Mouse (Mus musculus) heart, adult 2 months (tissue): ENCODE measurements around the gene Tasp1. TPM values are rescaled to one million over a fixed set of nuclear protein-coding genes. Genes with fewer than 3 reads are reported as not detected.

Source experiments
- DNase-seq, 2 experiments: peaks; one replicate each; pipeline ENCODE4 v3.0.0; 2021
- H3K27ac ChIP-seq: fragments of 200-600 bp; 2 replicates; pipeline ENCODE4 v1.8.1; 2022
- H3K27me3 ChIP-seq: fragments of 200-500 bp; 2 replicates; pipeline ENCODE4 v1.6.1; 2012; ENCODE audit warnings: mild to moderate bottlenecking, low read length, inconsistent platforms, mixed read lengths; ENCODE audit not compliant: control insufficient read depth, insufficient read depth
- H3K36me3 ChIP-seq: fragments of 200-500 bp; 2 replicates; pipeline ENCODE4 v1.6.1; 2012; ENCODE audit warnings: low read length, inconsistent platforms; ENCODE audit not compliant: control insufficient read depth, insufficient read depth
- H3K4me1 ChIP-seq: fragments of 200-500 bp; 2 replicates; pipeline ENCODE4 v1.6.1; 2011; ENCODE audit warnings: low read length; ENCODE audit not compliant: control insufficient read depth, insufficient read depth
- H3K4me3 ChIP-seq: fragments of 200-600 bp; 2 replicates; pipeline ENCODE4 v1.8.1; 2022
- H3K79me2 ChIP-seq: fragments of 200-500 bp; replicated peaks from 2 replicates; pipeline ENCODE4 v1.6.1; 2012; ENCODE audit warnings: mild to moderate bottlenecking, inconsistent platforms, low read length, moderate library complexity, mixed read lengths; ENCODE audit not compliant: control insufficient read depth, insufficient read depth
- H3K9ac ChIP-seq: fragments of 200-500 bp; 2 replicates; pipeline ENCODE4 v1.6.1; 2012; ENCODE audit warnings: low read depth, mild to moderate bottlenecking, control low read depth, inconsistent platforms, low read length, mixed read lengths
- CTCF ChIP-seq: fragments of 200-600 bp; IDR thresholded peaks from 2 replicates; pipeline ENCODE4 v1.8.1; 2022; ENCODE audit warnings: antibody characterized with exemption, mild to moderate bottlenecking, moderate library complexity
- EP300 ChIP-seq: fragments of 200-500 bp; IDR thresholded peaks from 2 replicates; pipeline ENCODE4 v1.6.1; 2011; ENCODE audit warnings: low read depth, low read length, control low read depth; ENCODE audit not compliant: insufficient read depth
- POLR2A ChIP-seq: fragments of 200-500 bp; IDR thresholded peaks from 2 replicates; pipeline ENCODE4 v1.6.1; 2011; ENCODE audit warnings: mild to moderate bottlenecking, low read depth, low read length, control low read depth; ENCODE audit not compliant: insufficient read depth
- WGBS: fragments of 180-500 bp; shearing (Covaris S2); methylation state at CpG from one replicate; pipeline ENCODE4 v1.1.7; 2018; 5-methylcytosine and 5-hydroxymethylcytosine counted together
- intact Hi-C: fragments of 180-260 bp; cut with DNase I; formaldehyde crosslinking; loops from one replicate; pipeline ENCODE4 v1.15.1; 2025
- polyA plus RNA-seq: library from polyadenylated mRNA; depleted of rRNA; stranded (reverse); fragments of >200 nt; gene quantifications from 2 replicates; pipeline ENCODE4 v1.2.3, GENCODE M21; 2012
- total RNA-seq, 2 experiments: library from RNA; stranded (reverse); gene quantifications; 2 replicates each; pipeline ENCODE4 v1.2.3; 2021

Tasp1 gene
- total and polyA plus RNA-seq, 3 experiments: 2.9 to 7.6 (median 6.6) TPM

- H3K4me1 ChIP-seq: no peaks in the 10 kb centered on the region
- H3K79me2 ChIP-seq: no peaks in the 10 kb centered on the region
- TF ChIP-seq POLR2A (no peak), CTCF (no peak), EP300 (no peak)
- H3K36me3 ChIP-seq: no peaks in the 10 kb centered on the region
- no peak overlapping the region for H3K9ac ChIP-seq
- H3K4me3 ChIP-seq: no peak overlapping the region
- intact Hi-C loops: no loop called here
- H3K27me3 ChIP-seq: no peaks in the 10 kb centered on the region
- WGBS: 96% methylated on average over 5 of the region's 5 CpGs
- DNase-seq: no peak
- no peak overlapping the region for H3K27ac ChIP-seq
These were observed 206.5 kb downstream of the Tasp1 start for GRCm38 (mm10) chr2:139860133-139860494.

GRCm38 (mm10) chr2:139859424-139860132 lies 207.0 kb downstream of the Tasp1 start:
- no peak overlapping the region for H3K4me3 ChIP-seq
- no peaks in the 10 kb centered on the region for H3K27me3 ChIP-seq
- H3K4me1 ChIP-seq: no peaks in the 10 kb centered on the region
- TF ChIP-seq CTCF: no peak
- TF ChIP-seq EP300: no peak
- TF ChIP-seq POLR2A: no peak
- H3K36me3 ChIP-seq: no peaks in the 10 kb centered on the region
- 42% methylated on average over 3 of the region's 3 CpGs for WGBS
- no peak overlapping the region for H3K9ac ChIP-seq
- H3K79me2 ChIP-seq: no peaks in the 10 kb centered on the region
- H3K27ac ChIP-seq: no peak overlapping the region
- no peak for DNase-seq
- intact Hi-C loops: no loop called here

DNA sequence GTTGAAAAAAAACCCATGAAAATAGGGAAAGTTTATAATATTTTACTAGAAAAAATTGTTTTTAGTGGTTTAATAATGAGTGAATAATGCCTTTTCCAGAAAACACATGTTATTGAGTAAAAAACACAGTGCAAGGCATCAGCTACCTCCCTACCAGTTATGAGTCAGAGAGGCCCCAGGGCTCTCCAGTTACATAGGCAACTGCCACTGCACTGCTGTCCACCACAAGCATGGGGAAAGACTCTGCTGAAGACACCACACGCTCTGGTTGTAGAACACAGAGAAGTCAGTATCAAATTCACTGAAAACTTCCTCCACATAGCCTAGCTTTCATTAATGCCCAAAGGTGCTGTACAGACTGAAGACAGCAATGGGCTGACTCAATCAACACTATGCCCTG lies 217.0 kb downstream of the Tasp1 start:
- Histone ChIP-seq H3K4me3 (no peak overlapping the region), H3K27me3 (no peaks in the 10 kb centered on the region), H3K4me1 (no peaks in the 10 kb centered on the region), H3K36me3 (no peaks in the 10 kb centered on the region), H3K27ac (no peak overlapping the region), H3K79me2 (no peaks in the 10 kb centered on the region), H3K9ac (no peak overlapping the region)
- TF ChIP-seq POLR2A (no peak), CTCF (no peak), EP300 (no peak)
- WGBS: 79% methylated on average over 1 of the region's 1 CpGs
- DNase-seq: no peak
- intact Hi-C loops: loop anchor here (10.0 kb wide), 1 partner anchor 275 kb away; no protein-coding TSS in a partner anchor

GRCm38 (mm10) chr2:139841359-139841758 lies 225.2 kb downstream of the Tasp1 start:
- no peak overlapping the region for H3K27ac ChIP-seq
- H3K79me2 ChIP-seq: no peaks in the 10 kb centered on the region
- H3K4me3 ChIP-seq: no peak overlapping the region
- TF ChIP-seq EP300 (no peak), CTCF (no peak), POLR2A (no peak)
- 57% methylated on average over 1 of the region's 1 CpGs for WGBS
- no peaks in the 10 kb centered on the region for H3K4me1 ChIP-seq
- DNase-seq: no peak
- no peaks in the 10 kb centered on the region for H3K36me3 ChIP-seq
- no peaks in the 10 kb centered on the region for H3K27me3 ChIP-seq
- intact Hi-C loops: loop anchor here (10.0 kb wide), 1 partner anchor 283 kb away; no protein-coding TSS in a partner anchor
- no peak overlapping the region for H3K9ac ChIP-seq

DNA sequence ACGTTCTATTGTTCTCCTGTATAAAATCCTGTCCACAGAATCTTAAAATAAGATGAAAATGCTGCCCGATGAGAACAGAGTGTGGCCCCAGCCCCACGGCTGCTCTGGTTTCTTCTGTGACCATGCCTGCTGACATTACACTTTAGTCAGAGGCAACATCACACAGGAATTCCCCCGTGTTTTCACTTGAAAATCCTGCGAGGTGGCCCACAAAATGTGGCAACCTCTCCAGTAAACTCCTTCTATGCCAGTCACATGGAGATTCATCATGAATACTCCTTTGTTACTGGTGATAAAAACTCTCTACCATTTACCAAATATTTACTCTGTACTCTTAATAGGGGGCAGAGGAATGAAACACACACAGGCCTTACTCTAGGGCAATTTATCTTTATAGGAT lies 225.7 kb downstream of the Tasp1 start:
- Histone ChIP-seq H3K79me2 (no peaks in the 10 kb centered on the region), H3K4me1 (no peaks in the 10 kb centered on the region), H3K9ac (no peak overlapping the region), H3K36me3 (no peaks in the 10 kb centered on the region), H3K27me3 (no peaks in the 10 kb centered on the region), H3K27ac (no peak overlapping the region), H3K4me3 (no peak overlapping the region)
- 65% methylated on average over 5 of the region's 5 CpGs for WGBS
- TF ChIP-seq EP300 (no peak), POLR2A (no peak), CTCF (no peak)
- intact Hi-C loops: loop anchor here (10.0 kb wide), 1 partner anchor 284 kb away; no protein-coding TSS in a partner anchor
- no peak for DNase-seq

- DNase-seq: no peak
- H3K9ac ChIP-seq: no peak overlapping the region
- H3K4me3 ChIP-seq: no peak overlapping the region
- no peaks in the 10 kb centered on the region for H3K79me2 ChIP-seq
- intact Hi-C loops: no loop called here
- no peaks in the 10 kb centered on the region for H3K4me1 ChIP-seq
- TF ChIP-seq POLR2A (no peak), EP300 (no peak), CTCF (no peak)
- 86% methylated on average over 8 of the region's 8 CpGs for WGBS
- no peak overlapping the region for H3K27ac ChIP-seq
- H3K27me3 ChIP-seq: no peaks in the 10 kb centered on the region
- H3K36me3 ChIP-seq: no peaks in the 10 kb centered on the region
These were observed 244.8 kb downstream of the Tasp1 start for GRCm38 (mm10) chr2:139821589-139822378.
